Mouse (Mus musculus) frontal cortex, adult (tissue): Measurements from ENCODE around the gene Tmem41b.
"Not testable (repeated sequence)": the region's sequence is repeated elsewhere in the genome, so short reads cannot be mapped to it uniquely, and the experiment has no call there.

ENCODE experiments used
- ATAC-seq: cut with Nextera tagmentation; 2 replicates; pipeline ENCODE4 v1.9.2; 2017; ENCODE audit warnings: mild to moderate bottlenecking, moderate library complexity, mixed read lengths; ENCODE audit not compliant: low TSS enrichment

The Tmem41b gene

GRCm38 (mm10) chr7:109986775-109987174, at the start of gene Tmem41b:
Gene Tmem41b, minus strand, starts transcription at chr7:109986929.
- ATAC-seq: not testable (repeated sequence)

DNA sequence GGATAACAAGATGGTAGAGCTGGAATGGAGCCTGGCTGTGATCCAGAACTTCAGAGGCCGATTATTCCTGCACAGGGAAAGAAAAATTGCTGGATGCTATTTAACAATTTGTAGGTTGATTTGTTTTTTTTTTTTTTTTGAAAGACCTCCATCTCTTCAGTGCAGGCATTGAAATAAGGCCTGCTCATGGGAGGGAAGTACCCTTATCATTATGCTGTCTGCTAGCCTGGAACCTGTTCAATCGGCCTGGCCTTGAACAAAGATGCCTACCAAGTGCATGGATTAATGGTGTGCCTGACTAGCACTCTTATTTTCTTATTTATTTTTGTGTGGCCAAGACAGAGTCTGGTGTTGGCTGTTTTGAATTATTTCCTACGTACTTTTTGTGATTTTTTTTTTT, 43.6 kb upstream of the Tmem41b start:
- no peak for ATAC-seq

DNA sequence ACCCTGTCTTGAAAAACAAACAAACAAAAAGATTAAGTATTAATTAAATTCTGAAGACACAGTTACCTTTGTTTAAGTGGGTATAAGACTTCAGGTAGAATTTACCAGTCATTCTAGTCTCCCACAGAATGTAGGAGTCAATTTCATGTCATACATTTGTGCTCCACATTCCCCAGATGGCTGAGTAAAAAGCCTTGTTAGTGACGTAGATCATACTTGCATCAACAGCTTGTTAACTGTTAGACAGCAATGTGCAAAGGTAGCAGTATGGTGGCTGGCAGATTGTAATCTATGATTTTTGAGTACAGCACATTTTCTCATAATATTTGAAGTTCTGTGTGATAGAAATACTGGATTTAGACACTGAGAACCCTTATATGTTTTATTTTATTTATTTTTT, 42.1 kb upstream of the Tmem41b start:
- ATAC-seq: no peak

DNA sequence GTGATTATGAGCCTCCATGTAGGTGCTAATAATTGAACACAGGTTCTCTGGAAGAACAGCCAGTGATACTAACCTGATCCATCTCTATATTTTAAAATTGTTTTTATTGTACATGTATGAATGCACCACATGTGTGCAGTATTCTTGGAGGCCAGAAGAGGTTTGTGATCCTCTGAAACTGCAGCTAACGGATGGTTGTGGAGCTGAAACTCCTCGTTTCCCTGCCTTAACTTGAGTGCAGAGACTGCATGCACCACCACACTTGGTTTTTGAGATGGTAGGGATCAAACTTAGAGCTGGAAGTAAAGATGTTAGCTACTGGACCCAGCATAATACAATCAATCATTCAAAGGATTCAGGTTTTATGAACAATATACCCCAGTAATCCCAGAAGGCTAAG, 39.9 kb upstream of the Tmem41b start:
- ATAC-seq: no peak

DNA sequence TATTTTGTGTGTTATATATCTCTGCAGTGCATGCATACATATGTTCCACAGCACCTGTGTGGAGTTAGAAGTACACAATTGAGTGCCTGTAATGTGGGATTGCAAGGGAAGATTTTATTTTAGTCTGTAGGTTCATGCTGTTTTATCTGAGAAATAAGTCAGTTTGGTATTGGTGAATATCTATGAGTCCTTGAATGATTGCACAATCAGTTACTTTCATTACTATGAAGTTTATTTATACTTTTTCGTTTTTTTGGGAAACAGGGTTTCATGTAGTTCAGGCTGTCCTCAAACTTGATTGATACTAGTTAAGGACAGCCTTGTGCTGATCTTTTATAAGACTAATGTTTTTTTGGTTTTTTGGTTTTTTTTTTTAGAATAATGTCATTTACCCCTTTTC, 36.8 kb upstream of the Tmem41b start:
- no peak for ATAC-seq

DNA sequence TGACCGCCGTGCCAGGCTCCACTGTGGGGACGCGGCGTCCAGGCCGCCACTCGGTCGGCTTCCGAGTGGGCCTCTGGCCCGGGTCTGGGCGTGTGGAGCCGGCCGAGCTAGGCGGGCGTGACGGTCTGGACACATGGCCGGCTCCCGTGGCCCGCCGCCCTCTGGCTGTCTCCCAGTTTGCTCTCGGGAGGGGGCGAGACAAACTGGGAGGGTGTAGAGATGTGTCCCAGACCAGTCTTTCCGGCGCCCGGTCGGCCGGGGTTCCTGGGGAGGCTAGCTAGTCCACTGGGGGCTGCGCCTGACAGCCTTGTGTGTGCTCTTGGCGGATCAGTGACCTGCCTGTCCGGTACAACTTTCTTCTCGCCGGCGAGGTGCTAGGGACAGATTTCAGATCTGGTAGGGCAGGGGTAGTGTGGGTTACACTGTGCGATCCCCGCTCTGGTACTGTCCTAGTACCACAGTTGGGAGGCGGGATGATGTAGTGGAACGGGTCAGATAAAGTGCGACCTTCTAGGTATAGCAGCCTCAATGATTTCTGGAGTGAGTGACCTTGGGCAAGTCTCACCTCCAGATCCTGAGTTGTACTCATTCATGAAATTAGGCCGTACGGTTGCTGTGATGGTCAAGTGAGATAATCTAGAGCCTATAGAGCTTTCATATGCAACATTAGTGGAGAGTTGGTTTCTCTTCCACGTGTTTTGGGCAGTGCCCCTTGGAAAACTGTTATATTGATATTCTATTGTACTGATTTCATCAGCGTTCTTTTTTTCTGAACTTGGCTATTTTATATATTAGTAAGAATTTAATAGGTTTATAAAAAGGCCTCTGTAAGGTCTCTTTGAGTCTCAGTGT, 32.1 kb upstream of the Tmem41b start:
- peak; percentile 53 for ATAC-seq

GRCm38 (mm10) chr7:110018117-110018630, 31.4 kb upstream of the Tmem41b start, which contains the start of gene Ipo7:
Gene Ipo7, plus strand, starts transcription at chr7:110018274.
- ATAC-seq: peak; percentile 99

DNA sequence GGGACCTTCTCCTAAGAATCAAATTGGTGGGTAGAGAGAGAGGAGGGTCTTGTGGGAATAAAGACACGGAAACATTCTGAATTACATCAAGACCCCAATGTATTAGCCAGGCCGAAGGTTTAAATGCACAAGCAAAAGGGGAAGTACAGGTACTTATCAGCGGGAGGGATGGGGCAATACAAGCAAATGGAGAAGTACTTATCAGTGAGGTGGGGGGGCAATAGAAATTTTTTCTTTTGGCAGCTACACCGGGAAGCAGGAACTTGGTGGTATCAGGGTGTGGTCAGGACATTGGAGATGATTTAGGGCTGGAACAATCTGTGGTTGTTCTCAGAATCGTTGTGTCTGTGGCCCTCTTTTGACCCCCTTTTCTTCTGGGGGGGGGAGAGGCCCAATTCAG, 27.5 kb upstream of the Tmem41b start:
- ATAC-seq: no peak

GRCm38 (mm10) chr7:110011417-110011816, 24.7 kb upstream of the Tmem41b start:
- ATAC-seq: no peak

DNA sequence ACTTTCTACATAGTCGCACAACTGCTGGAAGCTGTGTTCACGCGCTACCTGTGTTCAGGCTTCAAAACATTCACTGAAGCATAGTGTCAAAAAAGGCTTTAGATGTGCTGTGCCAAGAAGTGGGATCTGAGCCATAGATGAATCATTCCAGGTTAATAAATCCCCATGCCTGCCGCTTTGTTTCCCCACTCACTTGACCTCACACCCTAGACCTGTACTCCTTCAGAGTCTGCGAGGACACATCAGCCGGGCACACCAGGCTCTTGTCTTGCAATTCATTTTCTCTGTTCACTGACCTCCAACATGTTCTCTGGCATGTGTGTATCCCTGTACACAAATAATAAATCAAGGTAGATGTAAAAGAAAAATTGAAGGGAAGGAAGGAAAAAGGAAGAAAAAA, 22.4 kb upstream of the Tmem41b start:
- no peak for ATAC-seq

DNA sequence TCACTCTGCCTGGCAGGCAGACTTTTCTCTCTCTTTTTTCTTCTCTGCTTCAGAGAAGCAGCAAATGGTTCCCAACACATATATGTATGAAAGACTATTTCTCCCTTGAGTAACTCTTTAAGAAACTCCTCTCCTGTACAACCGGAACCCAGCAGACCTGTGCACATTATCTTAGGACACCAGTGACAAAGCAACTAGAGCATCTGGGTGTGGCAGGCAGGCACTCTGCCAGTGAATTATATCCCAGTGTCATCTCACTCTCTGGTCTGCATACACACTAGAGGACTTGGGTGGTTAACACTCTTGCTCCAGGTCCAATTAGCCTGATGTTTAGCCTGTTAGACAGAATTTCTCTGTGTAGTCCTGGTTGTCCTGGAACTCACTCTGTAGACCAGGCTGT, 21.8 kb upstream of the Tmem41b start:
- ATAC-seq: no peak

DNA sequence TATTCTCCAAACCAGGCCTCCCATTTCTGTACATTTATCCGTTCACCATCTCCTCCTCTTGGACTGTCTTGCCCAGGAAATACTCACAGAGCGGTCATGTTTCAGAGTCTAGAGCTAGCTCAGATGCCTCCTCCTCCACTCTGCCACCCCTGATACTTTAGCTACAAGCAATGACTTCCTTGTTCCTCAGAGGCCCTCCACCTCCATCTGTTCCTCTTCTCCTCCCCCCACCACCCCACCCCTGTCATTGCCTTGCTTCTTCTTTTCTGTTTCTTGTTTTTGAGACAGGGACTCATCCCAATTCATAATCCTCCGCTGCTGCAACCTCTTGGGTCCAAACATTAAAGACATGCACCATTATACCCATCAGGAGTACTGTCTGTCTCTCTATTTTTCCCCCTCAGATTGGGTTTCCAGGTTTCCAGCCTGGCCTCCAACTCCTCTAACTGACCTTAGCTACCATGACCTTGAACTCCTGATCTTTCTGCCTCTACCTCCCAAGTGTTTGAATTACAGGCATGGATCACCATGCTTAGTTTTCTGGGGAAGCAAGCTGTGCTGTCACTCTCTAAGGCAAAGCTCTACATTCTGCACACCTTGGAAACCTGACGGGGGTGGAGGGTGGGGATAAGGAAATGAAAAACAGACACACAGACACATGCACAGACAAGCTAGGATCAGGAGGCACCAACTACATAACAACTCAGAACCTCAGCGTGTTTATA, 19.9 kb upstream of the Tmem41b start:
- ATAC-seq: no peak

DNA sequence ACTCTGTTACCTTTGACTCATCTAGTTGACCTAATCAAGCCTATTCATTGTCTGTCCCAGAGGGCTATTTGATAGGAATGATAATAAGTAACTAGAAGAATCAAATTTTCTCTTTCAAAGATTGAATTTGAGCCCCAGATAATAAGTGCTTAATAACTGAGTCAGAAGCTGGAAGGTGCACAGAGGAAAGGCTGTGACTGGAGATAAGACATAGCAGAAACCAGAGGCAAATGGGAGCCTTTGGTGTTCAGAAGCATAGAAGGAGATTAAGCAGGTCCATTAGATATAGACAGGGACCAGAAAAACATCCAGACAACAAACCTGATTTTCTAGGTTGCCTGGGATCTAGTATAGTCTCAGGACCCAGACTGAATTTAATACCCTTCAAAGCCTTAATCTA, 19.2 kb upstream of the Tmem41b start:
- no peak for ATAC-seq

GRCm38 (mm10) chr7:110002968-110003367, 16.2 kb upstream of the Tmem41b start:
- peak; percentile 57; the same call in 1 of the 2 replicates for ATAC-seq

DNA sequence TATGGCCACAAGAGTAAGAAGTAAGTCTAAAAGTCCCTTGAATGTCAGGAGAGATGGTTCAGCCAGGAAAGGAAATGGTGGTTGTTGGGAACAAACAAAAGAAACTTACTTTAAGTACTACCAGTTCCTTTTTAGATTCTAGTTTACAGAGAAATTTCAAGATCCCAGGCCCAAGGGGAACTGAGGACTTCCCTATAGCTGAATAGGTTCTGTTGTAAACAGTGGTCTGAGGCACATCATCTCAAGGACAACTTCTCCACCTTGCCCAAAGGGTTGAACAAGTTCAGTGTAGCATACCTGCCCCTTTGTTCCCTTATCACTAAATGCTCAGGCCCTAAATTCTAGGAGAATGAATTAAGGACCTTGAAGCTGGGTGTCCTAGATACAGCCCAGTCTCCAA, 15.4 kb upstream of the Tmem41b start:
- ATAC-seq: no peak

DNA sequence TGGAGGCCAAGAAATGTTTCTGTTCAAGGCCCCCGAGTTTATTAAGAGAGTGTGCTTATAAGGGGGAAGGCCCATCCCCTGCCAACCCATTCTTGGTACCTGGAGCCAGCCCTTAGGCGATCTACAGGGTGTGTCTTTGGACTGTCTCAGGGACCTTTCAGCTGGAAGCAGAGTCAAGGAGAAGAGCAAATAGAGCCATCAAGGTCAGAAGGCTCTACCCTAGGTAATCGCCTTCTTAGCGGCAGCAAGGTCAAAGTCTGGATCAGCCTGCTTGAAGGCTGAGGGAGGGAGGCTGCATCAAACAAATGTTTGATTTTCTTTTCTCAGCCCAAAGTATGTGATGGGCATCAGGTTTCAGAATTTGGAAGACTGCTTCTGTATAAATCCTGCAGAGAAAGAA, 11.7 kb upstream of the Tmem41b start:
- ATAC-seq: no peak

- no peak; the same call in 1 of the 2 replicates for ATAC-seq
Observed at GRCm38 (mm10) chr7:109993157-109993959, 6.6 kb upstream of the Tmem41b start.

- ATAC-seq: no peak
Observed at GRCm38 (mm10) chr7:109991286-109991685, 4.6 kb upstream of the Tmem41b start.

- peak; percentile 99 for ATAC-seq
Observed at GRCm38 (mm10) chr7:109986133-109986669, 528 bp downstream of the Tmem41b start.

DNA sequence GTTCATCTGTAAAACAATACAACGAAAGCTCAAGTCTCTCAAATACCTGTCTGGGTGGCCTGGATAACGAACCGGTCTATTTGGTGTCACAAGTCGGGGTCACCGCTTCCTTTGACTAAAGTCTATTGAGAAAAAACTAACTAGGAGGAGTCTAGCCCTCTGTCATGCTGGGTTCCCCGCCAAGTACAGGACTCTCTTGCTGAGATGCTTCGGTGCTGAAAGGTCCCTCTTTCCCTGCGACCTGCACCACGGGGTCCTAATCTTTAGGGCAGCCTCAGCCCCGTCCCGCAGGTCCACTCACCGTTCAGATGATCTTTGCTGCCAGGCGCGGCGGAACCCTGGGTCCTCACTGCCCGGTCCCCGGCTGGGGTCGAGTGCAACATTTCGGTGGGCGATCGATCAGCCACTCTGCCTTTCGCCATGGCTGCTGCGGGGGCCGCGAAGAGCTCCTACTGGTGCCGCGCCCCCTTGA, 1.0 kb downstream of the Tmem41b start:
- peak; percentile 36; the same call in 1 of the 2 replicates for ATAC-seq

GRCm38 (mm10) chr7:109984608-109985007, 2.1 kb downstream of the Tmem41b start:
- not testable (repeated sequence) for ATAC-seq
